Mouse (Mus musculus) kidney, embryonic 16.5 days (tissue): ENCODE measurements at regions not wholly inside any gene's neighbourhood (a gene's known extent, or its start where the extent isn't known, plus 50 kb on each side); places are given as distances from the start of the nearest gene placed in this dataset.

Source experiments
- ATAC-seq: fragments of 200-750 bp; cut with Nextera tagmentation; 2 replicates; pipeline ENCODE4 v1.8.0; 2017; ENCODE audit warnings: moderate TSS enrichment; ENCODE audit not compliant: low FRiP score, low TSS enrichment
- H3K27ac ChIP-seq: fragments of 300-500 bp; sonication (generic); 2 replicates; pipeline ENCODE4 v1.5.1; 2014; ENCODE audit warnings: low read length
- H3K27me3 ChIP-seq: fragments of 300-500 bp; sonication (generic); 2 replicates; pipeline ENCODE4 v1.6.1; 2014; ENCODE audit warnings: low read length, control low read depth, mixed read lengths; ENCODE audit not compliant: insufficient read depth
- H3K36me3 ChIP-seq: fragments of 300-500 bp; sonication (generic); 2 replicates; pipeline ENCODE4 v1.6.1; 2014; ENCODE audit warnings: low read length, control low read depth, mixed read lengths; ENCODE audit not compliant: insufficient read depth
- H3K4me1 ChIP-seq: fragments of 300-500 bp; sonication (generic); 2 replicates; pipeline ENCODE4 v1.6.1; 2014; ENCODE audit warnings: low read length, control low read depth, mixed read lengths; ENCODE audit not compliant: insufficient read depth
- H3K4me2 ChIP-seq: fragments of 300-500 bp; sonication (generic); replicated peaks from 2 replicates; pipeline ENCODE4 v1.6.1; 2014; ENCODE audit warnings: low read depth, low read length
- H3K4me3 ChIP-seq: fragments of 300-500 bp; sonication (generic); 2 replicates; pipeline ENCODE4 v1.5.1; 2014; ENCODE audit warnings: mild to moderate bottlenecking, low read length
- H3K9ac ChIP-seq: fragments of 300-500 bp; sonication (generic); replicated peaks from 2 replicates; pipeline ENCODE4 v1.6.1; 2014; ENCODE audit warnings: low read length
- H3K9me3 ChIP-seq: fragments of 300-500 bp; sonication (generic); 2 replicates; pipeline ENCODE4 v1.6.1; 2016; ENCODE audit warnings: low read length, control low read depth
- WGBS: fragments of 180-500 bp; shearing (Covaris S2); extraction: QIAGEN DNeasy Blood & Tissue Kit; methylation state at CpG from one replicate; pipeline ENCODE4 v1.1.7; 2014; 5-methylcytosine and 5-hydroxymethylcytosine counted together

- no peak for ATAC-seq
- Histone ChIP-seq H3K9me3 (no peaks in the 10 kb centered on the region), H3K27ac (no peak overlapping the region), H3K4me3 (no peak overlapping the region), H3K36me3 (no peaks in the 10 kb centered on the region), H3K27me3 (no peaks in the 10 kb centered on the region), H3K4me2 (no peak overlapping the region), H3K4me1 (no peaks in the 10 kb centered on the region), H3K9ac (no peak overlapping the region)
- WGBS = 97% methylated on average over 2 of the region's 2 CpGs
Observed at GRCm38 (mm10) chr8:127662776-127663499, 599.2 kb downstream of the Pard3 start.

DNA sequence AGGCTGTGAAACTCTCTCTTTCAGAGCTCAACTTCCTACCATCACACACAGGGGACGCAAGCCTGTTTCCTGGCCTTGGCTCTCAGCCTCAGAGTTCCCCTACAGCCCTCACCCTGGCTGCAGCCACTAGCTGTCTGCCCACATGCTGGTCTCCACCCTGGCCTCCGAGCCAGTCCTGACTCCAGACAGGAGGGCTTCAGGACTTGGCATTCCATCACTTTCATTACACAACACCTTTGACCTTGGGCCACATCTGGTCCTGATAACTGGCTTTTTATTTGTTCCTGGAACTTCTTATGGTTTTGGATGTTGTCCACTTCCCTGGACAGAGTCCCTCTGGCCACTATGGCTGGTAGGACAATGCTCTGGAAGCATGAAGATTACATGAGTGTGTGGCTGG is 602.9 kb downstream of the Pard3 start:
- H3K36me3 ChIP-seq = no peaks in the 10 kb centered on the region
- H3K4me3 ChIP-seq = no peak overlapping the region
- no peak overlapping the region for H3K9ac ChIP-seq
- H3K4me1 ChIP-seq = no peaks in the 10 kb centered on the region
- H3K27me3 ChIP-seq = no peaks in the 10 kb centered on the region
- ATAC-seq = no peak
- WGBS = 64% methylated on average over 2 of the region's 2 CpGs
- no peaks in the 10 kb centered on the region for H3K9me3 ChIP-seq
- no peak overlapping the region for H3K4me2 ChIP-seq
- H3K27ac ChIP-seq = no peak overlapping the region

DNA sequence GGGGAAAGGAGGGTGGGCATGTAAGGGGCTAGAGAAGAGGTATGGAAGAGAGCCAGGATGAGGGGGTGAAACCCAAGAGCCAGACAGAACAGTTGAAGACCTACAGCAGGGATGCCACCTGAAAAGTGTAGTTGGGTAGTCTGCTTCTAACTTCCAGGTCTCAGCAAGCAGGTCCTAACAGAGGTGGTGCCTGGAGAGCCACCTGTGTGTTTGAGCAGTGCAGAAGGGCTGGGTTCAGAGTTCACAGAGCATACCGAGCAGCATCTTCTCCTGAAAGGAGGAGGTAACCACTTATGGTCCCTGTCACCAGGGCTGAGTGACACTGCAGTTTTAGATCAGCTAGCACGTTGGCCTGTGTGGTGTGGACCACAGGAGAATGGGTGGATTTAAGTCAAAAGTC is 605.3 kb downstream of the Pard3 start:
- Histone ChIP-seq H3K36me3 (no peaks in the 10 kb centered on the region), H3K4me3 (no peak overlapping the region), H3K27me3 (no peaks in the 10 kb centered on the region), H3K9ac (no peak overlapping the region), H3K9me3 (no peaks in the 10 kb centered on the region), H3K27ac (no peak overlapping the region), H3K4me1 (no peaks in the 10 kb centered on the region), H3K4me2 (no peak overlapping the region)
- no peak for ATAC-seq
- 41% methylated on average over 2 of the region's 2 CpGs for WGBS

GRCm38 (mm10) chr8:127674063-127674462 is 610.4 kb downstream of the Pard3 start:
- 96% methylated on average over 1 of the region's 1 CpGs for whole genome bisulfite sequencing
- Histone ChIP-seq H3K4me3 (no peak overlapping the region), H3K27me3 (no peaks in the 10 kb centered on the region), H3K9ac (no peak overlapping the region), H3K4me1 (no peaks in the 10 kb centered on the region), H3K36me3 (no peaks in the 10 kb centered on the region), H3K4me2 (no peak overlapping the region), H3K9me3 (no peaks in the 10 kb centered on the region), H3K27ac (no peak overlapping the region)
- ATAC-seq = no peak

DNA sequence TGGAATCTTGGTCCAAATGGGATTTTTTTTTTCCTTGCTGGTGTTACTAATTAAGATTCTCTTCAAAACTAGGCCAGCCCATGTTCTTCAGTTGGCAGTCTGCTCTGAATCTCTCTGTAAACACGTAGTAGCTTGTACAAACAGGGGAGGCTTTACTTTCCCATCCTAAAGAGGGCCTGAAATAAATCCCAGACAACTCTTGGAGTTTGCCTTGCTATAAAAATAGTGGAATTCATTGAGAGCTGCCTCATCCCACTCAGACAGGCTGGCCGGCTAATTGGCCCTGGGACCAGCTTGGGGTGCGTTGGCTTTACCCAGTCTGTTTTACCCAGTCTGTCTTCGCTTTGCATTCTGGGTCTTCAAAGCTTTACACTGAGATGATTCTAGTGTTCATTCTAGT is 611.7 kb downstream of the Pard3 start:
- Histone ChIP-seq H3K9ac (no peak overlapping the region), H3K4me2 (no peak overlapping the region), H3K27ac (no peak overlapping the region), H3K9me3 (no peaks in the 10 kb centered on the region), H3K27me3 (no peaks in the 10 kb centered on the region), H3K4me1 (no peaks in the 10 kb centered on the region), H3K36me3 (no peaks in the 10 kb centered on the region), H3K4me3 (no peak overlapping the region)
- ATAC-seq = no peak
- WGBS = 81% methylated on average over 4 of the region's 4 CpGs

DNA sequence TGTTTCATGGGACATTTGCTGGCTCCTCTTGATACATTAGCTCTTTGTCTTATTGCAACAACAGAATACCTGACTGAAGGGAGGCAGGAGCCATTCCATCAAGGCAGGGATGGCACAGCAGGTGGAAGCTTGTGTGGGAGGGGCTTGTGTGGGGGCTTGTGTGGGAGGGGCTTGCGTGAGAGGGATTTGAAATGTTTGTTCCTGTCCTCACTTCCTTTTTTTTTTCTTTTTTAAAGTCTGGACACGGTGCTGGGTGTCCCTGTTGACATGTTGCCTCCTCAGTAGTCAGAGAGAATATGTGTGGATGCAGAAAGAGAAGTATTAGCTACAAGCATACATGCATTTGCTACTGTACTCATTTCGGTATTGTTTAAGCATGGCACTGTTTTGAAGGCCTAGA is 616.5 kb downstream of the Pard3 start:
- WGBS = 67% methylated on average over 3 of the region's 3 CpGs
- no peak for ATAC-seq
- H3K27ac ChIP-seq = no peak overlapping the region
- no peak overlapping the region for H3K4me2 ChIP-seq
- H3K4me3 ChIP-seq = no peak overlapping the region
- H3K9ac ChIP-seq = no peak overlapping the region
- no peaks in the 10 kb centered on the region for H3K9me3 ChIP-seq
- no peaks in the 10 kb centered on the region for H3K4me1 ChIP-seq
- no peaks in the 10 kb centered on the region for H3K36me3 ChIP-seq
- H3K27me3 ChIP-seq = no peaks in the 10 kb centered on the region

DNA sequence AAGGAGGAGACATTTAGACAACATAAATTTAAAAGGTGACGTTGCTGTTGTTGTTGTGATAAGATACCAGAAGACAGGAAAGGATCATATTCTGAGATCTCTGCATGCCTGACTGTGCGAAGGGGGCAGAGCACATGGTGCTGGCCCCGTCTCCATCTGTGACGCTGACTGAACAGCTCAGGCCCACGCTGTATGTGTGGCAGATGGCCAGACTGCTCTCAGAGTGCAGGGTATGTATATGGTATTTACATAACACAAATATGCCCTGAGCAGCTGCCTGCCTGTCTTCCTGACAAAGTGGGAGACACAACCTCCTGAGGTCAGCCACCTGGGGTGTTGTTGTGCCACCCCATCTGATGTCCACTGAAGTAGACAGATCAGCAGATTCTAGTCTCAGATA is 620.5 kb downstream of the Pard3 start:
- H3K9me3 ChIP-seq = no peaks in the 10 kb centered on the region
- no peaks in the 10 kb centered on the region for H3K36me3 ChIP-seq
- H3K9ac ChIP-seq = no peak overlapping the region
- ATAC-seq = no peak
- no peak overlapping the region for H3K4me3 ChIP-seq
- no peaks in the 10 kb centered on the region for H3K4me1 ChIP-seq
- H3K27me3 ChIP-seq = no peaks in the 10 kb centered on the region
- no peak overlapping the region for H3K27ac ChIP-seq
- H3K4me2 ChIP-seq = no peak overlapping the region
- WGBS = 43% methylated on average over 5 of the region's 5 CpGs

- H3K27ac ChIP-seq = no peak overlapping the region
- no peak overlapping the region for H3K9ac ChIP-seq
- ATAC-seq = no peak
- no peaks in the 10 kb centered on the region for H3K4me1 ChIP-seq
- H3K9me3 ChIP-seq = no peaks in the 10 kb centered on the region
- 83% methylated on average over 4 of the region's 4 CpGs for WGBS
- H3K36me3 ChIP-seq = no peaks in the 10 kb centered on the region
- H3K27me3 ChIP-seq = no peaks in the 10 kb centered on the region
- H3K4me2 ChIP-seq = no peak overlapping the region
- no peak overlapping the region for H3K4me3 ChIP-seq
Observed at GRCm38 (mm10) chr8:127690792-127691191, 627.1 kb downstream of the Pard3 start.

GRCm38 (mm10) chr8:127698404-127698803 is 634.7 kb downstream of the Pard3 start:
- no peak for ATAC-seq
- no peak overlapping the region for H3K4me3 ChIP-seq

DNA sequence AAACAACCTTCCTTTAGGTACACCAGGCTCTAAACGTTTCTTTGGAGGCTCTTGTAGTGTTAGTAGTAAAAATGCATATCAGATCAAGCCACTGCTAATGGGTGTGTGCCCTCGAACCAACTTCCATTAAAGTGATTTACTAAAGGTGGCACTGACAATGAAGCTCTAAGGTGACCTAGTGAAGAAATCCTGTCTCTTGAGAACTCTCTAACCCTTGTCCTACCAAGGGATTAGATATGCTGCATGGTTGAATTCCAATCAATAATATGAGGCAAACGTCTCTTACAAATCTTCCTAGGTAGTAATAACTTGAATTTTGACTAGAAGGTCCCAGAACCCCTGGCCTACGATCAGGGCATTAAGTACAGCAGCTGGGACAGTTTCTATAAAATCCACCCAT is 640.7 kb downstream of the Pard3 start:
- H3K27me3 ChIP-seq = no peaks in the 10 kb centered on the region
- no peaks in the 10 kb centered on the region for H3K9me3 ChIP-seq
- H3K36me3 ChIP-seq = no peaks in the 10 kb centered on the region
- H3K4me2 ChIP-seq = no peak overlapping the region
- WGBS = 48% methylated on average over 4 of the region's 4 CpGs
- no peak overlapping the region for H3K4me3 ChIP-seq
- H3K27ac ChIP-seq = no peak overlapping the region
- no peak overlapping the region for H3K9ac ChIP-seq
- no peaks in the 10 kb centered on the region for H3K4me1 ChIP-seq
- ATAC-seq = no peak

More at GRCm38 (mm10) chr8:127698404-127698803, 634.7 kb downstream of the Pard3 start:
- Histone ChIP-seq H3K4me2 (no peak overlapping the region), H3K4me1 (no peaks in the 10 kb centered on the region), H3K27me3 (no peaks in the 10 kb centered on the region), H3K9ac (no peak overlapping the region), H3K36me3 (no peaks in the 10 kb centered on the region), H3K9me3 (no peaks in the 10 kb centered on the region), H3K27ac (no peak overlapping the region)
- 94% methylated on average over 4 of the region's 4 CpGs for WGBS
